Mouse (Mus musculus) erythroblast, embryonic 14.5 days (primary cell): ENCODE data around the gene Rpl36-ps4.

ENCODE experiments used
- GATA1 ChIP-seq: IDR thresholded peaks from 2 replicates; pipeline ENCODE4 v1.6.1; 2012; ENCODE audit warnings: low read length, inconsistent platforms, mixed read lengths
- TAL1 ChIP-seq: IDR thresholded peaks from 3 replicates; pipeline ENCODE4 v1.6.1; 2012; ENCODE audit warnings: low read length, inconsistent platforms, mixed read lengths

- TF ChIP-seq TAL1, result no peak
- no peak for TF ChIP-seq GATA1
These were observed 48.5 kb upstream of the Rpl36-ps4 start for GRCm38 (mm10) chr17:87872286-87872685.
